Mouse (Mus musculus): ENCODE data around the gene Olfr1425. TPM values are rescaled to one million over a fixed set of nuclear protein-coding genes. Genes with fewer than 3 reads are reported as not detected.
"Not testable (repeated sequence)": the region's sequence is repeated elsewhere in the genome, so short reads cannot be mapped to it uniquely, and the experiment has no call there.

The Olfr1425 gene
- not detected in 2 replicates for polyA plus RNA-seq (2015; fragmentation: Nextera tagmentation; extraction: Ambion mirVana)

DNA sequence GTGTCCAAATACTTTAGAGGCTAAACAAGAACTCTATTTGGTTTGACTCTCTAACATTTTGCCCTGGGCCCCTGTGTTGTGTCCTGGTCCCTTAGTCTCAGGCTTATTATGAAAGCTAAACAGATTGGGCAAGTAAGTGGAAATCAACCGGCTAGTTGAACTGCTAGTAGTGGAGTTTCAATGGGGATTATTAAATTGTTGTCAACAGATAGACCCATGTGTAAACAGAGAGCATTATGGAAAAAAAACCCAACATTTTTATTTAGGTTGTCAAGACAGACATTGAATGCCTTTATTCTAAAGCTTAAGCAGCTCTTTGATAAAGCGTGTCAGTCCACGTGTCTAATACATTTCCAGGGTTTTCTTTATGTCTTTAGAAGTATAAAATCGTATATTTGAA lies at the start of gene Olfr1425:
TSS of gene Olfr1425 (minus strand) at position 101 of the 400 bp plus-strand sequence.
- H3K36me3 ChIP-seq; H3K4me1 ChIP-seq (replicated peaks); H3K9me3 ChIP-seq (replicated peaks); H3K27ac ChIP-seq; H3K9ac ChIP-seq; H3K4me3 ChIP-seq; H3K4me2 ChIP-seq; ATAC-seq (replicated peaks; ENCODE audit: insufficient number of reproducible peaks, insufficient read depth, low FRiP score, low read depth); H3K27me3 ChIP-seq: not testable (repeated sequence)
- WGBS: 81% methylated on average over 4 of the region's 4 CpGs

- Histone ChIP-seq H3K9ac (no peak within 1 kb of the TSS), H3K4me2 (no peak within 1 kb of the TSS), H3K4me3 (no peak within 1 kb of the TSS), H3K27ac (no peak within 1 kb of the TSS), H3K9me3 (replicated peaks) (no peaks in the 10 kb centered on the region), H3K4me1 (replicated peaks) (no peaks in the 10 kb centered on the region), H3K27me3 (no peaks in the 10 kb centered on the region), H3K36me3 (no peaks in the 10 kb centered on the region)
- 66% methylated on average over 3 of the region's 3 CpGs for WGBS
- ATAC-seq (replicated peaks; ENCODE audit: insufficient number of reproducible peaks, insufficient read depth, low FRiP score, low read depth): no peak
Measured at GRCm38 (mm10) chr19:12123103-12123502, 45.6 kb upstream of the Olfr1425 start, which contains the start of gene Olfr76. Gene Olfr76, minus strand, starts transcription at chr19:12123203.

- no peak for ATAC-seq (replicated peaks; ENCODE audit: insufficient number of reproducible peaks, insufficient read depth, low FRiP score, low read depth)
- no peaks in the 10 kb centered on the region for H3K36me3 ChIP-seq
- no peak overlapping the region for H3K4me2 ChIP-seq
- no peaks in the 10 kb centered on the region for H3K27me3 ChIP-seq
- no peaks in the 10 kb centered on the region for H3K9me3 ChIP-seq (replicated peaks)
- H3K27ac ChIP-seq: no peak overlapping the region
- 75% methylated on average over 3 of the region's 3 CpGs for WGBS
- no peaks in the 10 kb centered on the region for H3K4me1 ChIP-seq (replicated peaks)
- H3K9ac ChIP-seq: no peak overlapping the region
- H3K4me3 ChIP-seq: no peak overlapping the region
Measured at GRCm38 (mm10) chr19:12116464-12116863, 38.9 kb upstream of the Olfr1425 start.

DNA sequence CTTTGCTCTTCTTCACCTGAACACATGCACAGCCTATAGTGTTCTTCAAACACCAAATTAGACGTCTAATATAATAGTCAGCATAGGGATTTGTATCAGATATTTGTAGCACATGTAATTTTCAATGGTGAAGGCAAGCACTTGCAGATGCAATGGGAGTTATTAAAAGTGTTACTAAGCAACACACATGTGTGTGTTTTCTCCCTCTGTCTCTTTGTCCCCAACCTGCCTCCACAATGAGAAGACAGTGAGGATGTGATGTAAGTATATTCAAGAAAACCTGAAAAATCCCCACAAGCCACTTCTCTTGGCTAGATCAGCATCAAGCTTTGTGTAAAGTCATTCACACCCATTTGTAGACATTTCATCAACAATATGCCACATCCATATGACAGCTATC lies 38.3 kb upstream of the Olfr1425 start, which contains the start of gene Olfr1428:
TSS of gene Olfr1428 (minus strand) at position 101 of the 400 bp plus-strand sequence.
- ATAC-seq (replicated peaks; ENCODE audit: insufficient number of reproducible peaks, insufficient read depth, low FRiP score, low read depth): no peak
- H3K4me1 ChIP-seq (replicated peaks): no peaks in the 10 kb centered on the region
- H3K4me3 ChIP-seq: no peak within 1 kb of the TSS
- H3K27ac ChIP-seq: no peak within 1 kb of the TSS
- H3K36me3 ChIP-seq: no peaks in the 10 kb centered on the region
- H3K4me2 ChIP-seq: no peak within 1 kb of the TSS
- no peaks in the 10 kb centered on the region for H3K9me3 ChIP-seq (replicated peaks)
- H3K27me3 ChIP-seq: no peaks in the 10 kb centered on the region
- H3K9ac ChIP-seq: no peak within 1 kb of the TSS
- WGBS: 57% methylated on average over 1 of the region's 1 CpGs

DNA sequence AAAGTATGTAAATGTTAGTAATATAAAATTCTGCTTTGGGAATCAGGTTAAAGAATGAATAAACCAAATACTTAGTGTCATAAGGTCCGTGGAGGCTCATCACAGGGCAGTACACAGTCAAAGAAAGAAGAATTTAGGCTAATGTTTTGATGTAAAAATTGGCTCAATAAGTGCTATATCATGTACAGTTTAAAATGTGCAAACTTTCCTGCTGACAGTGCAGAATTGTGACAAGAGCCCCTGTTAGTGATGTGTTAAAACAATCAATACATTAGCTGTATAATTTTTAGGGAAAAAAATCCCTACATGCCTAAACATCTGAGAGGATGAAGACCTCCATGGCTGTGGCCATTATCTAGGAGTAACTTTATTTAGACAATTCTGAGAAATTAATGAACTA lies 36.3 kb upstream of the Olfr1425 start:
- Histone ChIP-seq H3K4me2 (no peak overlapping the region), H3K27me3 (no peaks in the 10 kb centered on the region), H3K36me3 (no peaks in the 10 kb centered on the region), H3K9ac (no peak overlapping the region), H3K4me3 (no peak overlapping the region), H3K4me1 (replicated peaks) (no peaks in the 10 kb centered on the region), H3K9me3 (replicated peaks) (no peaks in the 10 kb centered on the region), H3K27ac (no peak overlapping the region)
- ATAC-seq (replicated peaks; ENCODE audit: insufficient number of reproducible peaks, insufficient read depth, low FRiP score, low read depth): no peak
- WGBS: 39% methylated on average over 1 of the region's 1 CpGs

- H3K4me3 ChIP-seq: no peak overlapping the region
- H3K4me1 ChIP-seq (replicated peaks): no peaks in the 10 kb centered on the region
- H3K9ac ChIP-seq: no peak overlapping the region
- no peak for ATAC-seq (replicated peaks; ENCODE audit: insufficient number of reproducible peaks, insufficient read depth, low FRiP score, low read depth)
- H3K27ac ChIP-seq: no peak overlapping the region
- H3K9me3 ChIP-seq (replicated peaks): no peaks in the 10 kb centered on the region
- no peak overlapping the region for H3K4me2 ChIP-seq
- WGBS: 50% methylated on average over 1 of the region's 1 CpGs
- no peaks in the 10 kb centered on the region for H3K27me3 ChIP-seq
- H3K36me3 ChIP-seq: no peaks in the 10 kb centered on the region
Measured at GRCm38 (mm10) chr19:12104541-12104940, 27.0 kb upstream of the Olfr1425 start.

DNA sequence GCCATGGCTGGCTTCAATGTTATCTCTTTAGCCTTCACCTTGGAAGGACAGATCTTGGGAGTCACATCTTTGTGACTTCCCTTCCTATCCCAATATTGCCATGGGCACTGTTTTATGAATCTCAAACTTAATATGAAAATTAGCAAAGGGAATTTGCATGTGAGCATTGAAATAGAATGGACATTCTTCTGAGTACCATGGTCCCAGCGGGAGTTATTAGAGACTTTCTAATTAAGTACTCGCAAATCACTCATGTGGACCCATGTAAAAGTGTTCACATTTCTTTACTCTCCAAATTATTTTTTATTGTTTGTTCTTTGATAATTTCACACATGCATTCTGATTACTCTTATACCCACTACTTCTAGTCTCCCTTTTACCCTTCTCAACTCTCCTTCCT lies 25.7 kb upstream of the Olfr1425 start, which contains the start of gene Olfr1427:
TSS of gene Olfr1427 (minus strand) at position 101 of the 400 bp plus-strand sequence.
- no peaks in the 10 kb centered on the region for H3K27me3 ChIP-seq
- ATAC-seq (replicated peaks; ENCODE audit: insufficient number of reproducible peaks, insufficient read depth, low FRiP score, low read depth): no peak
- H3K4me3 ChIP-seq: no peak within 1 kb of the TSS
- no peak within 1 kb of the TSS for H3K27ac ChIP-seq
- no peaks in the 10 kb centered on the region for H3K4me1 ChIP-seq (replicated peaks)
- no peak within 1 kb of the TSS for H3K4me2 ChIP-seq
- H3K9ac ChIP-seq: no peak within 1 kb of the TSS
- 90% methylated on average over 2 of the region's 2 CpGs for WGBS
- no peaks in the 10 kb centered on the region for H3K9me3 ChIP-seq (replicated peaks)
- no peaks in the 10 kb centered on the region for H3K36me3 ChIP-seq

DNA sequence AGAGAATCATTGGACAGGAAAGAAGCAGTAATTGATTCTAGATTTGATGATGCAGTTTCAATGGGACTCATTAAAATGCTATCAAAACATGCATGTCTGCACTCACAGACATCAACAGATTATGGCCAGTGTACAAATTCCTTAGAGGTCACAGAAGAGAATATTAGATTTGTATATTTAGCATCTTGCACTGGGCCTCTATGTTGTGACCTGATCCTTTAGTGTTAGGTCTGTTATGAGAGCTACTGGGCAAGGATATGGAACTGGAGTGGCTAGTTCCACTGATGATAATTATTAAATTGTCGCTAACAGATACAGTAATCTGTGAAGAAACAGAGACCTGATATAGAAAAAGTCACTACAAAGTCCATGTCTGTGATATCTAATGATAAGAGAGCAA lies 14.4 kb upstream of the Olfr1425 start, which contains the start of gene Olfr1426:
TSS of gene Olfr1426 (minus strand) at position 101 of the 400 bp plus-strand sequence.
- no peak for ATAC-seq (replicated peaks; ENCODE audit: insufficient number of reproducible peaks, insufficient read depth, low FRiP score, low read depth)
- Histone ChIP-seq H3K4me2 (no peak within 1 kb of the TSS), H3K4me1 (replicated peaks) (no peaks in the 10 kb centered on the region), H3K9me3 (replicated peaks) (no peaks in the 10 kb centered on the region), H3K4me3 (no peak within 1 kb of the TSS), H3K36me3 (no peaks in the 10 kb centered on the region), H3K27ac (no peak within 1 kb of the TSS), H3K27me3 (no peaks in the 10 kb centered on the region), H3K9ac (no peak within 1 kb of the TSS)
- 61% methylated on average over 1 of the region's 1 CpGs for WGBS

GRCm38 (mm10) chr19:12069546-12069945 lies 8.0 kb downstream of the Olfr1425 start:
- H3K27ac ChIP-seq; H3K4me1 ChIP-seq (replicated peaks); ATAC-seq (replicated peaks; ENCODE audit: insufficient number of reproducible peaks, insufficient read depth, low FRiP score, low read depth); H3K4me2 ChIP-seq; H3K9ac ChIP-seq; H3K4me3 ChIP-seq; H3K9me3 ChIP-seq (replicated peaks); H3K27me3 ChIP-seq; H3K36me3 ChIP-seq: not testable (repeated sequence)
- WGBS: 63% methylated on average over 1 of the region's 1 CpGs

- not testable (repeated sequence) for H3K4me1 ChIP-seq (replicated peaks); H3K9me3 ChIP-seq (replicated peaks); H3K4me3 ChIP-seq; H3K4me2 ChIP-seq; H3K27ac ChIP-seq; H3K9ac ChIP-seq; H3K27me3 ChIP-seq; ATAC-seq (replicated peaks; ENCODE audit: insufficient number of reproducible peaks, insufficient read depth, low FRiP score, low read depth); H3K36me3 ChIP-seq
- 57% methylated on average over 1 of the region's 1 CpGs for WGBS
Measured at GRCm38 (mm10) chr19:12067806-12068205, 9.7 kb downstream of the Olfr1425 start.

- H3K4me1 ChIP-seq (replicated peaks); ATAC-seq (replicated peaks; ENCODE audit: insufficient number of reproducible peaks, insufficient read depth, low FRiP score, low read depth); H3K27me3 ChIP-seq; H3K4me3 ChIP-seq; H3K4me2 ChIP-seq; H3K9me3 ChIP-seq (replicated peaks); H3K9ac ChIP-seq; H3K36me3 ChIP-seq; H3K27ac ChIP-seq: not testable (repeated sequence)
- 87% methylated on average over 1 of the region's 1 CpGs for WGBS
Measured at GRCm38 (mm10) chr19:12062582-12062981, 14.9 kb downstream of the Olfr1425 start, which contains the start of gene Olfr1424. Gene Olfr1424, minus strand, starts transcription at chr19:12062682.

DNA sequence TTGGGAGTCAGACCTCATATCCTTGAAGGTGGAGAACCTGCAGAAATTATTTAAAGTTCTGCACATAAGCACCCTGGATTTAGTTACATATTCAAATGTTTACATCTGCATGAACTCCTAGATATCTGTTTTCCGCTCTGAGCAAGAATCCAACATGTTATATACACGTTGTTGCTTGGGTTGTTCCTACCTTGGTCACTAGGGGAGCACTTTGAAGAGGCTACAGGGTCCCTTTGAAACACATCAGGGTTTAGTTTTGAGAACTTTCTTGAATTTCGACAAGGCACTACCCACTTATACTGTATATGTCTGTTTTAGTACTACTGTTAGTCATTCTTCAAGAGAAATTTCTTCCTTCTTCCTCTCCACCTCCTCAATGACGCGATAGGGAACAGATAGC lies 34.4 kb downstream of the Olfr1425 start:
- no peaks in the 10 kb centered on the region for H3K36me3 ChIP-seq
- no peaks in the 10 kb centered on the region for H3K4me1 ChIP-seq (replicated peaks)

More for the DNA sequence above, 34.4 kb downstream of the Olfr1425 start:
- no peak for ATAC-seq (replicated peaks; ENCODE audit: insufficient number of reproducible peaks, insufficient read depth, low FRiP score, low read depth)
- Histone ChIP-seq H3K9ac (no peak overlapping the region), H3K4me2 (no peak overlapping the region), H3K27me3 (no peaks in the 10 kb centered on the region), H3K9me3 (replicated peaks) (no peaks in the 10 kb centered on the region), H3K4me3 (no peak overlapping the region), H3K27ac (no peak overlapping the region)
- 79% methylated on average over 5 of the region's 5 CpGs for WGBS
